Mouse (Mus musculus): Measurements from ENCODE around the gene Olfr849.

Olfr849 gene

DNA sequence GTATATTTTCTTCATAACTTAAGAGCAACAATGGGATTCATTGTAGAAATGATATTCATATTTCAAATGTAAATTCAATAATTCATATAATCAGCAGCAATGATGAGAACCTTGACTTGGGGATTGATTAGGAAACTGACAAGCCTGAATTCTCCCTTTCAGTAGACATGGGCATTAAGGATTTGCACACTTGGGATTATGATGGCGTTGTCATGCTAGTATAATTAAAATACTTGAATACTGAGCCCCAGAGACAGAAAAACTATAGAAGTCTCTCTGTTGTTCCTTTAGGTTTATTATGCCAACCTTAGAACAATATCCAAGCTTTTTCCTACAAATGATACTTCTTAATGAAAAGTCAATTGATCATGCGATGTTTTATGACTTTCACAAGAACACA lies at the start of gene Olfr849:
Olfr849 (plus strand) TSS at position 301 of the 400 bp plus-strand sequence.
- DNase-seq (ENCODE audit: low spot score): no peak

DNA sequence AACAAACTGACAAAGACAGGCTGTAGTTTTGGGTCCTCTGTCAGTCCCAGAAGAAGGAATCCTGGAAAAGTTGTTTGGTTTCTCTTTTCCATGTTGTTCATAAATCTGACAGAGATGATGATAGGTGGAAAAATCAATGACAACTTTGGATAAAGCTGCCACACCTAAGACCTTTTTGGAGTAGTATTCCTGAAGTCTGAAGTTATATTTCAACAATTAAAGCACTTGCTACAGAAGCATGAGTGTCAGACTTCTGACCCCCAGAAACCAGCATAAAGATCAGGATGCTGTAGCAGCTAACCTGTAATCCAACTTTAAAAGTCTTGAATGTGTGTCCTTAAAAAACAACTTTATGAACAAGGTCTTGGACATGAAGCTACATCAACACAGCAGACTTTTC lies 38.1 kb downstream of the Olfr849 start, which contains the start of gene Olfr850:
Olfr850 (minus strand) TSS at position 101 of the 400 bp plus-strand sequence.
- DNase-seq (ENCODE audit: low spot score): no peak

DNA sequence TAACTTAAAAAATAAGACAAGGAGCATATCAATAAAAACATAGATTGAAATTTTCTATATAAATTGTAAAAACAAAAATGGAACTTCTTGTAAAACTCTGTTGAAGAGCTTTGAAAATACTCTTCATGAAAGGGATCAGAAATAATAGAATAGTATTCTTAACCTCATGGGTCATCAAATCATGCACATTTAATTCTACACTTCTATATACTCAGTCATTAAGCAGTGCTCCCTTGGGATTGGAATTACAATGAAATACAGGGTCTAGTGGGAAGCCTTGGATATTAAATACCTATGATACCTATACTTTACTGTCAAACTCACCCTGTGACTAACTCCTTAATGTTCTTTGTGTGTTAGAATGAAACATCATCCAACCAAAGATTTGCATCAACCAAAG lies 52.9 kb downstream of the Olfr849 start, which contains the start of gene Olfr851:
Olfr851 (plus strand) TSS at position 301 of the 400 bp plus-strand sequence.
- DNase-seq (ENCODE audit: low spot score): no peak
